Mouse (Mus musculus) MEL (cell line): ENCODE results near the gene Brms1. TPM values are rescaled to one million over a fixed set of nuclear protein-coding genes. Genes with fewer than 3 reads are reported as not detected.

Experiments used
- DNase-seq: peaks from one replicate; pipeline ENCODE4 v3.0.0; 2011; ENCODE audit warnings: low read depth, low spot score
- H3K27ac ChIP-seq: 2 replicates; pipeline ENCODE4 v1.5.1; 2012; ENCODE audit warnings: low read depth, mild to moderate bottlenecking, control low read depth, low read length, moderate library complexity; ENCODE audit not compliant: control insufficient read depth
- H3K27me3 ChIP-seq, 2 experiments: fragments of 150-350 bp in 1 of 2; sonication (generic) in 1 of 2; 2 replicates each; pipeline ENCODE4 v1.6.1; 2012; ENCODE audit warnings: low read length in 2 of 2, mild to moderate bottlenecking in 2 of 2, improper control_type of control experiment in 1 of 2, moderate library complexity in 1 of 2; ENCODE audit not compliant: insufficient read depth in 2 of 2, control insufficient read depth in 1 of 2
- H3K36me3 ChIP-seq, 2 experiments: 2 replicates each; pipeline ENCODE4 v1.6.1; 2012 to 2014; ENCODE audit warnings: low read length in 2 of 2, improper control_type of control experiment in 1 of 2, inconsistent platforms in 1 of 2, mild to moderate bottlenecking in 1 of 2; ENCODE audit not compliant: insufficient read depth in 2 of 2, control insufficient read depth in 1 of 2
- H3K4me1 ChIP-seq, 2 experiments: fragments of 150-350 bp in 1 of 2; sonication (generic) in 1 of 2; 2 replicates each; pipeline ENCODE4 v1.6.1; 2012; ENCODE audit warnings: low read length in 2 of 2, improper control_type of control experiment in 1 of 2, mild to moderate bottlenecking in 1 of 2; ENCODE audit not compliant: insufficient read depth in 2 of 2, control insufficient read depth in 1 of 2
- H3K4me3 ChIP-seq, 2 experiments: fragments of 150-350 bp in 1 of 2; sonication (generic) in 1 of 2; 2 replicates each; pipeline ENCODE4 v1.5.1; 2012; ENCODE audit warnings: low read depth in 2 of 2, low read length in 2 of 2, mild to moderate bottlenecking in 2 of 2, moderate library complexity in 2 of 2, control low read depth in 1 of 2, improper control_type of control experiment in 1 of 2; ENCODE audit not compliant: control insufficient read depth in 1 of 2, insufficient read depth in 1 of 2
- H3K79me2 ChIP-seq: 2 replicates; pipeline ENCODE4 v1.6.1; 2012; ENCODE audit warnings: mild to moderate bottlenecking, low read length, moderate library complexity; ENCODE audit not compliant: control insufficient read depth, poor library complexity, insufficient read depth
- H3K9ac ChIP-seq: 2 replicates; pipeline ENCODE4 v1.6.1; 2012; ENCODE audit warnings: low read depth, mild to moderate bottlenecking, control low read depth, low read length, moderate library complexity; ENCODE audit not compliant: control insufficient read depth, poor library complexity, severe bottlenecking
- H3K9me3 ChIP-seq: fragments of 150-350 bp; sonication (generic); replicated peaks from 2 replicates; pipeline ENCODE4 v1.6.1; 2012; ENCODE audit warnings: mild to moderate bottlenecking, low read length, improper control_type of control experiment, moderate library complexity; ENCODE audit not compliant: insufficient read depth
- CHD1 ChIP-seq: IDR thresholded peaks from 2 replicates; pipeline ENCODE4 v1.6.1; 2012; ENCODE audit warnings: low read depth, mild to moderate bottlenecking, inconsistent platforms, low read length, improper control_type of control experiment
- CHD2 ChIP-seq: IDR thresholded peaks from 2 replicates; pipeline ENCODE4 v1.6.1; 2011; ENCODE audit warnings: low read length, improper control_type of control experiment
- CTCF ChIP-seq, 3 experiments: IDR thresholded peaks in 2 of 3; conservative IDR thresholded peaks in 1 of 3; 2 replicates each; pipeline ENCODE4 v1.5.1; 2011 to 2012; ENCODE audit warnings: low read length in 3 of 3, low read depth in 2 of 3, mild to moderate bottlenecking in 2 of 3, improper control_type of control experiment in 1 of 3, inconsistent platforms in 1 of 3, mixed read lengths in 1 of 3, moderate library complexity in 1 of 3; ENCODE audit not compliant: control insufficient read depth in 1 of 3, insufficient read depth in 1 of 3, poor library complexity in 1 of 3, severe bottlenecking in 1 of 3
- E2F4 ChIP-seq: IDR thresholded peaks from 2 replicates; pipeline ENCODE4 v1.6.1; 2011; ENCODE audit warnings: low read depth, low read length, improper control_type of control experiment, borderline replicate concordance
- ETS1 ChIP-seq: IDR thresholded peaks from 2 replicates; pipeline ENCODE4 v1.6.1; 2012; ENCODE audit warnings: low read depth, mild to moderate bottlenecking, inconsistent platforms, low read length, improper control_type of control experiment, moderate library complexity
- GATA1 ChIP-seq: IDR thresholded peaks from 2 replicates; pipeline ENCODE4 v1.6.1; 2011; ENCODE audit warnings: low read depth, low read length, improper control_type of control experiment
- HCFC1 ChIP-seq: IDR thresholded peaks from 2 replicates; pipeline ENCODE4 v1.6.1; 2012; ENCODE audit warnings: low read depth, mild to moderate bottlenecking, inconsistent platforms, low read length, improper control_type of control experiment, moderate library complexity
- JUND ChIP-seq: IDR thresholded peaks from 2 replicates; pipeline ENCODE4 v1.6.1; 2011; ENCODE audit warnings: low read depth, mild to moderate bottlenecking, improper control_type of control experiment, low read length
- MAX ChIP-seq: IDR thresholded peaks from 2 replicates; pipeline ENCODE4 v1.6.1; 2011; ENCODE audit warnings: low read length, improper control_type of control experiment
- MYB ChIP-seq: IDR thresholded peaks from 2 replicates; pipeline ENCODE4 v1.6.1; 2011; ENCODE audit warnings: mild to moderate bottlenecking, low read depth, low read length, improper control_type of control experiment
- MYC ChIP-seq: IDR thresholded peaks from 2 replicates; pipeline ENCODE4 v1.6.1; 2011; ENCODE audit warnings: low read depth, mild to moderate bottlenecking, low read length, improper control_type of control experiment, moderate library complexity
- RCOR1 ChIP-seq: IDR thresholded peaks from 2 replicates; pipeline ENCODE4 v1.6.1; 2012; ENCODE audit warnings: low read depth, mild to moderate bottlenecking, inconsistent platforms, low read length, improper control_type of control experiment
- SIN3A ChIP-seq: IDR thresholded peaks from 2 replicates; pipeline ENCODE4 v1.6.1; 2012; ENCODE audit warnings: low read length, improper control_type of control experiment, inconsistent platforms
- SMC3 ChIP-seq: IDR thresholded peaks from 2 replicates; pipeline ENCODE4 v1.6.1; 2011; ENCODE audit warnings: low read depth, low read length, improper control_type of control experiment
- TAL1 ChIP-seq: IDR thresholded peaks from 2 replicates; pipeline ENCODE4 v1.6.1; 2012; ENCODE audit warnings: mild to moderate bottlenecking, inconsistent platforms, low read length, moderate library complexity, mixed read lengths
- TCF12 ChIP-seq: IDR thresholded peaks from 2 replicates; pipeline ENCODE4 v1.6.1; 2014; ENCODE audit warnings: low read depth, mild to moderate bottlenecking, inconsistent platforms, low read length, improper control_type of control experiment, moderate library complexity
- UBTF ChIP-seq: IDR thresholded peaks from 2 replicates; pipeline ENCODE4 v1.6.1; 2012; ENCODE audit warnings: low read depth, mild to moderate bottlenecking, inconsistent platforms, low read length, improper control_type of control experiment, moderate library complexity, borderline replicate concordance; ENCODE audit not compliant: insufficient read depth
- ZC3H11A ChIP-seq: IDR thresholded peaks from 2 replicates; pipeline ENCODE4 v1.6.1; 2012; ENCODE audit warnings: low read depth, mild to moderate bottlenecking, inconsistent platforms, low read length, improper control_type of control experiment
- ZMIZ1 ChIP-seq: IDR thresholded peaks from 2 replicates; pipeline ENCODE4 v1.6.1; 2012; ENCODE audit warnings: low read depth, mild to moderate bottlenecking, inconsistent platforms, low read length, improper control_type of control experiment, moderate library complexity
- polyA plus RNA-seq, 2 experiments: library from polyadenylated mRNA; stranded (reverse) in 1 of 2; unstranded in 1 of 2; fragments of >175 nt in 1 of 2; fragments of >200 nt in 1 of 2; gene quantifications; 2 replicates each; pipeline versions ENCODE4 v1.2.1 to v1.2.4; 2012; ENCODE audit warnings: low replicate concordance in 2 of 2, low read depth in 1 of 2; ENCODE audit not compliant: insufficient read length in 2 of 2, insufficient read depth in 1 of 2, missing spikeins in 1 of 2
- total RNA-seq: library from RNA; depleted of rRNA; stranded (reverse); fragments of 300-350 nt; gene quantifications from 2 replicates; pipeline ENCODE4 v1.2.3, GENCODE M21; 2012

The Brms1 gene
- total and polyA plus RNA-seq, 3 experiments: 29.6 to 78.6 TPM; not detected in 1

GRCm38 (mm10) chr19:5018191-5018590 lies 23.0 kb upstream of the Brms1 start:
- TF ChIP-seq ZMIZ1 (no peak), HCFC1 (no peak), ZC3H11A (no peak), CTCF (IDR thresholded peaks at IDR 0.05 in 2 of 3, conservative IDR thresholded peaks at IDR 0.05 in 1 of 3; ENCODE audit: control insufficient read depth in 1 of 3, insufficient read depth in 1 of 3, low read depth in 2 of 3, low read length in 3 of 3, poor library complexity in 1 of 3, severe bottlenecking in 1 of 3) (no peak), RCOR1 (no peak), MYB (no peak), TAL1 (no peak), MAX (no peak), TCF12 (no peak), ETS1 (no peak), SMC3 (no peak), GATA1 (no peak), CHD2 (no peak)
- Histone ChIP-seq H3K27me3 (no peaks in the 10 kb centered on the region), H3K4me1 (peaks cover 0 to 8% of the 10 kb centered on the region in 2 experiments; a peak in 2 of 4 replicates), H3K9me3 (no peaks in the 10 kb centered on the region), H3K79me2 (no peaks in the 10 kb centered on the region), H3K4me3 (no peak overlapping the region), H3K9ac (no peak overlapping the region), H3K27ac (no peak overlapping the region), H3K36me3 (peaks cover 0 to 5% of the 10 kb centered on the region in 2 experiments; a peak in 1 of 4 replicates)
- no peak for DNase-seq

GRCm38 (mm10) chr19:5021416-5021815 lies 19.7 kb upstream of the Brms1 start:
- Histone ChIP-seq H3K9me3 (no peaks in the 10 kb centered on the region), H3K9ac (no peak overlapping the region), H3K27me3 (no peaks in the 10 kb centered on the region), H3K36me3 (peaks cover 0 to 5% of the 10 kb centered on the region in 2 experiments; a peak in 1 of 4 replicates), H3K27ac (no peak overlapping the region)
- TF ChIP-seq MYC: no peak
- no peak for TF ChIP-seq ETS1
- TF ChIP-seq SMC3: no peak
- TF ChIP-seq ZC3H11A: no peak
- no peak for TF ChIP-seq JUND
- TF ChIP-seq CHD1: no peak
- no peak for TF ChIP-seq CHD2
- TF ChIP-seq SIN3A: no peak
- no peak for TF ChIP-seq HCFC1
- TF ChIP-seq UBTF: no peak
- TF ChIP-seq E2F4: no peak
- no peak for TF ChIP-seq MYB
- no peak for TF ChIP-seq TAL1
- TF ChIP-seq, all 39 proteins: peak for 0
- peaks cover 0 to 6% of the 10 kb centered on the region in 2 experiments; a peak in 2 of 4 replicates for H3K4me1 ChIP-seq
- no peak overlapping the region for H3K4me3 ChIP-seq
- no peaks in the 10 kb centered on the region; the same call in 1 of the 2 replicates for H3K79me2 ChIP-seq
- no peak for DNase-seq
